Mouse (Mus musculus) spleen, embryonic (tissue): ENCODE results near the gene Gm20388.

Source experiments
- CTCF ChIA-PET: fragments of 350-600 bp; sonication (Branson Sonifier 250); formaldehyde crosslinking; loops from one replicate; lab custom pipeline; 2022; lab: Charles Lee

The Gm20388 gene

GRCm38 (mm10) chr8:120006645-120007160 is 96.1 kb downstream of the Gm20388 start:
- CTCF ChIA-PET: no interaction called here

GRCm38 (mm10) chr8:120007178-120007577 is 96.5 kb downstream of the Gm20388 start:
- CTCF ChIA-PET: no interaction called here

- CTCF ChIA-PET: no interaction called here
Observed at GRCm38 (mm10) chr8:120009284-120009683, 98.6 kb downstream of the Gm20388 start.

GRCm38 (mm10) chr8:120012491-120012890 is 101.8 kb downstream of the Gm20388 start:
- CTCF ChIA-PET: no interaction called here

GRCm38 (mm10) chr8:120012927-120013326 is 102.3 kb downstream of the Gm20388 start:
- CTCF ChIA-PET: no interaction called here

GRCm38 (mm10) chr8:120014267-120015023 is 103.8 kb downstream of the Gm20388 start:
- CTCF ChIA-PET: no interaction called here

GRCm38 (mm10) chr8:120015916-120016315 is 105.3 kb downstream of the Gm20388 start:
- CTCF ChIA-PET: no interaction called here

- CTCF ChIA-PET: no interaction called here
Observed at GRCm38 (mm10) chr8:120016424-120016823, 105.8 kb downstream of the Gm20388 start.

- CTCF ChIA-PET: interaction anchor here (0.5 kb wide), 1 partner anchor 23 kb away, joined by 3 read pairs; no protein-coding TSS in a partner anchor
Observed at GRCm38 (mm10) chr8:120017349-120017748, 106.7 kb downstream of the Gm20388 start.

- CTCF ChIA-PET: interaction anchor here (0.5 kb wide), 1 partner anchor 22 kb away, joined by 3 read pairs; no protein-coding TSS in a partner anchor
Observed at GRCm38 (mm10) chr8:120017786-120018185, 107.1 kb downstream of the Gm20388 start.

GRCm38 (mm10) chr8:120018379-120018778 is 107.7 kb downstream of the Gm20388 start:
- CTCF ChIA-PET: no interaction called here

- CTCF ChIA-PET: no interaction called here
Observed at GRCm38 (mm10) chr8:120019297-120019696, 108.7 kb downstream of the Gm20388 start.

GRCm38 (mm10) chr8:120020298-120020697 is 109.7 kb downstream of the Gm20388 start:
- CTCF ChIA-PET: no interaction called here

GRCm38 (mm10) chr8:120026199-120026598 is 115.6 kb downstream of the Gm20388 start:
- CTCF ChIA-PET: no interaction called here

- CTCF ChIA-PET: no interaction called here
Observed at GRCm38 (mm10) chr8:120026991-120027390, 116.3 kb downstream of the Gm20388 start.

GRCm38 (mm10) chr8:120030447-120030846 is 119.8 kb downstream of the Gm20388 start:
- CTCF ChIA-PET: interaction anchor here (0.7 kb wide), 1 partner anchor 34 kb away, joined by 5 read pairs; no protein-coding TSS in a partner anchor

GRCm38 (mm10) chr8:120032549-120033208 is 122.0 kb downstream of the Gm20388 start:
- CTCF ChIA-PET: no interaction called here

GRCm38 (mm10) chr8:120034471-120034870 is 123.8 kb downstream of the Gm20388 start:
- CTCF ChIA-PET: no interaction called here

GRCm38 (mm10) chr8:120036111-120036510 is 125.5 kb downstream of the Gm20388 start:
- CTCF ChIA-PET: no interaction called here

- CTCF ChIA-PET: no interaction called here
Observed at GRCm38 (mm10) chr8:120036578-120036977, 125.9 kb downstream of the Gm20388 start.

- CTCF ChIA-PET: no interaction called here
Observed at GRCm38 (mm10) chr8:120037199-120037598, 126.6 kb downstream of the Gm20388 start.

- CTCF ChIA-PET: no interaction called here
Observed at GRCm38 (mm10) chr8:120037611-120038010, 127.0 kb downstream of the Gm20388 start.

- CTCF ChIA-PET: no interaction called here
Observed at GRCm38 (mm10) chr8:120038741-120039140, 128.1 kb downstream of the Gm20388 start.
